Mouse (Mus musculus): ENCODE measurements at regions not wholly inside any gene's neighbourhood (a gene's known extent, or its start where the extent isn't known, plus 50 kb on each side); places are given as distances from the start of the nearest gene placed in this dataset.

DNA sequence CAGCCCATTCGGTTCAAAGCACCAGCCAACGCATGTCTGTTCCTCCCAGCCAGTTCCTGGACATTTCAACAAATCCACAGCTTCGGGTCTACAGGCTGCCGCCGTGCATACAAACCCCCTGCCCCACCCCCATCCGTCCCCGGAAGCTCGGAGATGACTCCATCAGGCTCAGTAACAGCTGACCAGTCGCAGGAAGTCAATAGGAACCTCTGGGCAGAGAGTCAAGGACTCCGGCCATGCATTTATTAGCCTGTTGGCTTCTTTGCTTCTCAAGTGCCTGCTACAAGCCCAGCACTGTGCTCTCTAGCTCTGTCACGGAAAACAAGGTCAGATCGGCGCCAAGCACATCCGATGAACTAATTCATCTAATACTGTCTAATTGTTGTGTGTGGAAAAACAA lies 80.4 kb upstream of the Tmem132d start:
- Histone ChIP-seq H3K9me3 (peaks cover 4% of the 10 kb centered on the region), H3K9ac (replicated peaks) (no peak overlapping the region), H3K4me2 (replicated peaks) (no peak overlapping the region), H3K36me3 (no peaks in the 10 kb centered on the region), H3K27ac (no peak overlapping the region), H3K4me1 (replicated peaks) (no peaks in the 10 kb centered on the region), H3K27me3 (peaks cover 11% of the 10 kb centered on the region), H3K4me3 (replicated peaks) (no peak overlapping the region)
- 67% methylated on average over 14 of the region's 14 CpGs for WGBS
- ATAC-seq, result no peak

DNA sequence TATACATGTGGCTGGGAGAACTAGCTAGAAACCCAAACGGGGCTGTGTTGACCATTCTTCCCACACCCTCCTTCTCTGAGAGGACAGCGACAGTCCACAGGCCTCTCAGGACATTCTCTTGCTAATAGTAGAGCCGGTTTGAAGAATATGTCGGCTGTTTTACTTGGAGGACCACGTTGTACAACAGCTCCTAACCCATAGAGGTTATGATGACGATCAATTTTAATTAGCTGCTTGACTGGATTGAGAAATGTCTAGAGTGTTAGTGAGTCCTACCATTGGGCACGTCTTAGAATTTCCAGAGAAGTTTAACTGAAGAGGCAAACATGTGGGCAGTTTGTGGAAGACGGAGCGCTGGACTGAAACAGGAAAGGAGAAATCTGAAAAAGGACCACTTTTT lies 79.7 kb upstream of the Tmem132d start:
- H3K27me3 ChIP-seq, result peaks cover 7% of the 10 kb centered on the region
- H3K9ac ChIP-seq (replicated peaks), result no peak overlapping the region
- ATAC-seq, result no peak
- peaks cover 4% of the 10 kb centered on the region for H3K9me3 ChIP-seq
- no peak overlapping the region for H3K4me3 ChIP-seq (replicated peaks)
- WGBS, result 91% methylated on average over 9 of the region's 9 CpGs
- no peaks in the 10 kb centered on the region for H3K36me3 ChIP-seq
- H3K4me1 ChIP-seq (replicated peaks), result no peaks in the 10 kb centered on the region
- no peak overlapping the region for H3K27ac ChIP-seq
- no peak overlapping the region for H3K4me2 ChIP-seq (replicated peaks)

DNA sequence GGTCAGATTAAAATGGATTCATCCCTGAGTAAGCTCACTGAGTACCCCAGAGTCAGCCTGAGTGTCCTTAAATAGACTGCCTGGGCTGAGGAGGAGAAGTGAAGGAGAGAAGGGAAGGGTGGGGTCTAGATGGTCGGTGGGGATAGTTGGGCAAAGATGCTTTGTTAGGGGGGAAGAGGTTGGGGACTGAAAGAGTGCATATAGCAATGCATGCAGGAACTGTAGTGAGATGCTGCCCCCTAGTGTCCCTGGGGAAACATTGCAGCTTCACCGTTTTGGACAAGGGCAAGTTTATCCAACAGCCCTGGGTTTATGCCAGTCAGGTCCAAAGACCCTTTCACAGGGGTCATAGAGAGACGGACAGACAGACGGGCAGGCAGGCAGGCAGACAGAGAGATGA lies 71.6 kb upstream of the Tmem132d start:
- ATAC-seq, result peak; percentile 68; the same call in 1 of the 2 replicates
- WGBS, result 4% methylated on average over 4 of the region's 4 CpGs
- Histone ChIP-seq H3K9ac (replicated peaks) (no peak overlapping the region), H3K9me3 (peaks cover 2% of the 10 kb centered on the region), H3K27ac (no peak overlapping the region), H3K36me3 (no peaks in the 10 kb centered on the region), H3K4me1 (replicated peaks) (no peaks in the 10 kb centered on the region), H3K4me2 (replicated peaks) (no peak overlapping the region), H3K27me3 (0 out of 2 replicates have a peak, but pooled peaks cover 4% of the 10 kb centered on the region), H3K4me3 (replicated peaks) (no peak overlapping the region)

DNA sequence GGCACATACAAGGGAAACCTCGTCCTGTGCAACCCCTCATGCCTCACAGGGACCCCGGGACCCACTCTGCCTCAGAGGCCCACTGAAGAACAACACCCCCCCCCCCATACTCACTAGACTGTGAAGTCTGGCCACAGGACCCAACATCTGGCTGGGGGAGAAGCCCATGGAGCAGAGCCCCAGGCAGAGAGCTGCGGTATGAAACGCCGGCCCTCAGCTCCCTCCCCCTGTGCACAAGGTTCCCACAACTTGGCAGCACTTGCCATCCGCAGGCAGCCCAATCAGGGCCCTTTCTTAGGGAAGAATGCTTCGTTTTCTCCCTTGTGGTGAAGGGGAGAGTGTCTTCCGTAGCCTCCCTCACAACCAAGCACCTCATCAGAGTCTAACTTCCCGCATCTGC lies 66.6 kb upstream of the Tmem132d start:
- Histone ChIP-seq H3K27ac (no peak overlapping the region), H3K9ac (replicated peaks) (no peak overlapping the region), H3K9me3 (no peaks in the 10 kb centered on the region; the same call in 1 of the 2 replicates), H3K4me1 (replicated peaks) (no peaks in the 10 kb centered on the region), H3K36me3 (no peaks in the 10 kb centered on the region), H3K27me3 (0 out of 2 replicates have a peak, but pooled peaks cover 4% of the 10 kb centered on the region), H3K4me3 (replicated peaks) (no peak overlapping the region), H3K4me2 (replicated peaks) (no peak overlapping the region)
- ATAC-seq, result no peak
- 60% methylated on average over 9 of the region's 9 CpGs for WGBS

DNA sequence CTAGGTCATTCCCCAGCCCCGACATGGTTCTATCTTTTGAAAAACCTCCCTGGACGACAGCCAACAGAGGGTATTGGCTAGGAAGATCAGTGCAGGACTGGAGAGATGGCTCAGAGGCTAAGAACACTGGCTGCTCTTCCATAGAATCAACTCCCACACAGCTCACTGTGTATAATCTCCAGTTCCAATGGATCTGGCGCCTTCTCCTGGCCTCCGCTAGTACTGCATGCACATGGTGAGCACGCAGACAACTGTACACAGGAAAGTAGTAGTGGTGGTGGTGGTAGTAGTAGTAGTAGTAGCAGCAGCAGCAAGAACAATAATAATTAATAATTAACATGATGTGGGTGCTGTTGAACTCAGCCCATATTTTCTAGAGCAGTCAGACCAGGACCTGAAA lies 66.2 kb upstream of the Tmem132d start:
- no peaks in the 10 kb centered on the region for H3K4me1 ChIP-seq (replicated peaks)

DNA sequence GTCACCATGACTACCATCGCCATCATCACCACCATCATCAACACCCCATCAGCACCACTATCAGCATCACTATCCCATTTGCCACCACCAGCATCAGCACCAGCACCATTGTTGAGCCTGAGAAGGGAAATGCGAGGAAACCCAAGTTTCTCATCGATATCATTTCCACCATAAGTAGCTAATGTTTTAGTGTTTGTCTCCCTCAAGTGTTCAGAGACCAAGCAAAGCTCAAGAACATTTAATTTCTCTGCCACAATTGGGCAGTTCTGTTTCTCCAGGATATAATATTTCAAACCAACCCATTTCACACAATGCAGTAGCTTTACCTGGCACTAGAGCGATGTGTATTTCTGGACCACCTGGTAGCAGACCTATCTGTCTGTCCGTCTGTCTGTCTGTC lies 59.7 kb upstream of the Tmem132d start:
- Histone ChIP-seq H3K27ac (no peak overlapping the region), H3K4me1 (replicated peaks) (no peaks in the 10 kb centered on the region), H3K9me3 (no peaks in the 10 kb centered on the region; the same call in 1 of the 2 replicates), H3K27me3 (no peaks in the 10 kb centered on the region), H3K36me3 (no peaks in the 10 kb centered on the region), H3K9ac (replicated peaks) (no peak overlapping the region), H3K4me2 (replicated peaks) (no peak overlapping the region), H3K4me3 (replicated peaks) (no peak overlapping the region)
- WGBS, result 88% methylated on average over 5 of the region's 5 CpGs
- no peak for ATAC-seq

More for the DNA sequence above, 66.2 kb upstream of the Tmem132d start:
- Histone ChIP-seq H3K36me3 (no peaks in the 10 kb centered on the region), H3K27me3 (0 out of 2 replicates have a peak, but pooled peaks cover 4% of the 10 kb centered on the region), H3K27ac (no peak overlapping the region), H3K4me2 (replicated peaks) (no peak overlapping the region), H3K9me3 (no peaks in the 10 kb centered on the region; the same call in 1 of the 2 replicates), H3K4me3 (replicated peaks) (no peak overlapping the region), H3K9ac (replicated peaks) (no peak overlapping the region)
- no peak for ATAC-seq
- WGBS, result 48% methylated on average over 5 of the region's 5 CpGs

DNA sequence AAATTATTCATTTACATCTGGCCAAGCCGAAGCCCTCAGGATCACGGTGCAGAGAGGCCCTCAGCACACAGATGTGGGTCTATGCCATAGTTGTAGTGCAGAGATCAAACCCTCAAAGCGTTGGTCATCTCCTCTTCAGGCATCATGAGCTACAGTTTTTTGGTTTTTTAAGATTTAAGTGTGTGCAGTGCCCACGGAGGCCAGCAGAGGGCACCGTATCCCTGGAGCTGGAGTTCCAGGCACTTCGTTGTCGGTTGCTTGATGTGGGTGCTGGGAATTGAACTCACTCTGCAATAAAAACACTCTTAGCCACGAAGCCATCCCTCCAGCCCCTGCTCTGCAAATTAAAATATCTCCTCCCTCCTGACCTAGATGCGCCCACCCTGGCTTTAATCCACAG lies 58.3 kb upstream of the Tmem132d start:
- H3K36me3 ChIP-seq, result no peaks in the 10 kb centered on the region
- H3K9me3 ChIP-seq, result no peaks in the 10 kb centered on the region
- H3K27ac ChIP-seq, result no peak overlapping the region
- no peaks in the 10 kb centered on the region for H3K4me1 ChIP-seq (replicated peaks)
- H3K4me3 ChIP-seq (replicated peaks), result no peak overlapping the region
- H3K4me2 ChIP-seq (replicated peaks), result no peak overlapping the region
- H3K9ac ChIP-seq (replicated peaks), result no peak overlapping the region
- ATAC-seq, result no peak
- WGBS, result 34% methylated on average over 9 of the region's 9 CpGs
- H3K27me3 ChIP-seq, result no peaks in the 10 kb centered on the region

DNA sequence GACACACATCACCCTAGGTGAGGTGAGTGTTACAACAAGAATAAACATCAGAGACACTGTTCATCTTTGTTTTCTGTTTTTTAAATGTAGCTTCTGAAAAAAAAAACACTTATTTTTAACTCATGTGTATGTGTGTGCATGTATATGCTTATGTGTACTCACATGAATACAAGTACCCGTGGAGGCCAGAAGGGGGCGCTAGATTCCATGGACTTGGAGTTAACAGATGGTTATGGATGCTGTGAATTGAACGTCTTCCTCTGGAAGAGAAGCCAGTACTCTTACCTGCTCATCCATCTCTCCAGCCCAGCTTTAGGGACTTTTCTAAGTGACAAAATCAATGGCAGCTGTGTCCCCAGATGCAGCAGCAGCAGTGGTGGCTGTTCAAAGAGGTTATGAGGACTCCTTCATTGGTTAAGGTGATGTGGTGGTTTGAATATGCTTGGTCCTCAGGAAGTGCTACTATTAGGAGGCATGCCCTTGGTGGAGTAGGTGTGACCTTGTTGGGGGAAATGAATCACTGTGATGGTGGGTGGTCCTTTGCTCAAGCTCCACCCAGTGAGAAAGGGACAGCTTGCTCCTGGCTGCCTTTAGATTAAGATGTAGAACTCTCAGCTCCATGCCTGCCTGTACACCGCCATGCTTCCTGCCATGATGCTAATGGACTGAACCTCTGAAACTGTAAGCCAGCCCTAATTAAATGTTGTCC lies 56.1 kb upstream of the Tmem132d start:
- Histone ChIP-seq H3K4me1 (replicated peaks) (peaks cover 6% of the 10 kb centered on the region), H3K4me3 (replicated peaks) (no peak overlapping the region), H3K27me3 (no peaks in the 10 kb centered on the region), H3K9ac (replicated peaks) (no peak overlapping the region), H3K9me3 (no peaks in the 10 kb centered on the region), H3K27ac (no peak overlapping the region), H3K4me2 (replicated peaks) (no peak overlapping the region), H3K36me3 (no peaks in the 10 kb centered on the region)
- ATAC-seq, result no peak
- 83% methylated on average over 4 of the region's 4 CpGs for WGBS

DNA sequence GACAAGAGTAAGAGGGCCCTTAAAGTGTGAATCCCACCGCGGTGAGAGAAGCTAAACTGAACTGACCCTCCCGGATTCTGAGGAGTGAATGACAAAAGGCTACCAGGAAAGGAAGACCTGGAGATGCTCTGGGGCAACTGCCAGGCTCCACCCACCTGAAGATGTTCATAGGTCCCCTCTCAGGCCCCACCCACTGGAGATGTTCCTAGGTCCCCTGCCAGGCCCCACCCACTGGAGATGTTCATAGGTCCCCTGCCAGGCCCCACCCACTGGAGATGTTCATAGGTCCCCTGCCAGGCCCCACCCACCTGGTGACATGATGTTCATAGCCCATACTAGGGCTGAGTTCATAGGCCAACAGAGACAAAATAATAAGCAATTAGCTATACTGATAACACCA lies 54.5 kb upstream of the Tmem132d start:
- Histone ChIP-seq H3K27ac (no peak overlapping the region), H3K4me3 (replicated peaks) (no peak overlapping the region), H3K9ac (replicated peaks) (no peak overlapping the region), H3K36me3 (no peaks in the 10 kb centered on the region), H3K9me3 (no peaks in the 10 kb centered on the region), H3K4me1 (replicated peaks) (peaks cover 22% of the 10 kb centered on the region), H3K4me2 (replicated peaks) (no peak overlapping the region), H3K27me3 (no peaks in the 10 kb centered on the region)
- ATAC-seq, result no peak
- WGBS, result 72% methylated on average over 3 of the region's 3 CpGs

DNA sequence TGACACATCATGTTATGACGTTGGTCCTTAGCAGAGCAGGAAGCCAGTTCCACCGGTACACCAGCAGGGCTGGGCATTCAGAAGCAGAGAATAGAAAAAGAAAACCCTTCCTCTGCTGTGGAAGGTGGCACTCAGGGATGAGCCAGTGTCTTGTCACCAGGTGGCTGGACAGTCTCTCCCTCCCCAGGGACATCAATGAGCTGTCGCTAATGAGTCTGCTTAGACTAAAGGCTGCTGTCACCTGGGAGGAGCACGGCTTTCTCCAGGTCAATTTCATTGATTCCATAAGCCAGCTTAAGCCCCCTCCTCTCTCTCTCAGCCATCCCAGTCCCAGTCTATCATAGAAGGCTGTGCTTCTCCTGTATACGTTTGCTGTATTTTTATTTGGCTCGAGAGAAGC lies 51.2 kb upstream of the Tmem132d start:
- Histone ChIP-seq H3K27ac (no peak overlapping the region), H3K9ac (replicated peaks) (no peak overlapping the region), H3K9me3 (no peaks in the 10 kb centered on the region), H3K27me3 (peaks cover 4% of the 10 kb centered on the region; the same call in 1 of the 2 replicates), H3K4me3 (replicated peaks) (no peak overlapping the region), H3K4me1 (replicated peaks) (peaks cover 25% of the 10 kb centered on the region), H3K36me3 (no peaks in the 10 kb centered on the region), H3K4me2 (replicated peaks) (no peak overlapping the region; the same call in 1 of the 2 replicates)
- WGBS, result 21% methylated on average over 6 of the region's 6 CpGs
- ATAC-seq, result 0 out of 2 replicates have a peak, but pooled peaks have one; percentile 37

DNA sequence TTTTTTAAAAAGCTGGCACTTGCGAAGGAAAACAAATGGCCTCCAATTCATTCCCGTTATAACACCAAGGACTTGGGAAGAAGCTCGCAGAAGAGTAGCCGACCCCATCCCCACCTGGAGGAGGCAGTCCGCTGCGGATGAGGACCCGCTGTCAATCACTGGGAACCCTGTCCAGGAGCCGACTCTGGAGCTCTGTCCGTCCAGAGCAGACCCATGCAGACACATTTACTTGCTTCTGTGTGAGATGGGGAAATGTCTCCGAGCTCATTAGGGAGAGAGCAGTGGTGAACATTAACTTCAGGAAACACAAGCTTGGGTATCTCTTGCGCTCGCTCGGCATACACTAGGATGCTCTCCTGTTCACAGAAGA lies 50.5 kb upstream of the Tmem132d start:
- Histone ChIP-seq H3K27me3 (peaks cover 4% of the 10 kb centered on the region; the same call in 1 of the 2 replicates), H3K9me3 (no peaks in the 10 kb centered on the region), H3K4me3 (replicated peaks) (peak overlapping the region; percentile 30), H3K36me3 (no peaks in the 10 kb centered on the region), H3K4me2 (replicated peaks) (peak overlapping the region; percentile 62), H3K27ac (peak overlapping the region; percentile 67), H3K4me1 (replicated peaks) (peaks cover 25% of the 10 kb centered on the region), H3K9ac (replicated peaks) (no peak overlapping the region)
- 2% methylated on average over 13 of the region's 13 CpGs for WGBS
- peak; percentile 44 for ATAC-seq

DNA sequence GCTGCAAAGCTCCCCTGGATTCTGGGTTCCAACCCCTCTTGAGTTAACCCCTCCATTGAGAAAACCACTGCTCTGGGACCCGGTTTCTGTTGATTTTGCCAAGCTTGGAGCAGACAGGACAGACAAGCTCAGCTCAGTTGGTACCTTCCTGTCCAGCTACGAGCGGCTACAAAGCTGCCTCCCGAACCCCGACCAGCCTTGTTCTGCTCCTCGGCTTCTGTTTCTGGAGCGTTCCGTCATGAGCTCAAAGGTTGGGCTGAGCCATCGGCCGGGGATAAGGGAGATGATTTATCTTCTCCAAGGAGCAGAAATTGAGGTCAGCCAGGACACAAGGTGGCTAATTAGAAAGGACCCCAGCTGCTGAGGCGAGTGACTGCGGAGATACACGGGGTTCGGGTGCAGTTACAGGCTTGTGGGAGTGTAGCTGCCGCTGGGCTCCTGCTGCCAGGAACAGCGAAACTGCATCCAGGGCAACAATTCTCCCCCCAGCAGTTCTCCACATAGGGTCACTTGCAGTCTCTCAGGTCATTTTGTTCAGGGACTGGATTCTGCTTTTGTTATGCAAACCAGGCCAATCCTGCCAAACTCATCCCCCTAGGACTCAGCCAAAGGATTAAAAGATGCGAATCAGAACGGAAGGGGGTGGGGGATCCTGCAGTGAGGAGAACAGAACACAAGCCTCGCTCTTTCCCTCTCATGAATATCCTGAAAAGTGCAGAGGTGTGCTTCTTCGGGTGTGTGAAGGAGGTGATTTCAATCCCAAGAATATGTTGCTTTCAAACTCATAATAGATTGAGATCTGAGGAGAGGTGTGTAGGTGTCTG lies 50.0 kb upstream of the Tmem132d start:
- H3K4me2 ChIP-seq (replicated peaks), result peak overlapping the region; percentile 62
- ATAC-seq, result peak; percentile 79
- H3K36me3 ChIP-seq, result no peaks in the 10 kb centered on the region
- under 1% methylated on average over 20 of the region's 20 CpGs for WGBS
- H3K9ac ChIP-seq (replicated peaks), result peak overlapping the region; percentile 62
- peak overlapping the region; percentile 67 for H3K27ac ChIP-seq
- H3K9me3 ChIP-seq, result no peaks in the 10 kb centered on the region
- H3K4me3 ChIP-seq (replicated peaks), result peak overlapping the region; percentile 30
- H3K27me3 ChIP-seq, result peaks cover 4% of the 10 kb centered on the region; the same call in 1 of the 2 replicates
- peaks cover 25% of the 10 kb centered on the region for H3K4me1 ChIP-seq (replicated peaks)

Data from midbrain, embryonic 13.5 days (tissue).